Mouse (Mus musculus) brain, adult 2 months (tissue): ENCODE results near the gene Slc36a4.

Source experiments
- DNase-seq: peaks from one replicate; pipeline ENCODE4 v3.0.0; 2011; ENCODE audit warnings: low read depth, low spot score

Gene Slc36a4

DNA sequence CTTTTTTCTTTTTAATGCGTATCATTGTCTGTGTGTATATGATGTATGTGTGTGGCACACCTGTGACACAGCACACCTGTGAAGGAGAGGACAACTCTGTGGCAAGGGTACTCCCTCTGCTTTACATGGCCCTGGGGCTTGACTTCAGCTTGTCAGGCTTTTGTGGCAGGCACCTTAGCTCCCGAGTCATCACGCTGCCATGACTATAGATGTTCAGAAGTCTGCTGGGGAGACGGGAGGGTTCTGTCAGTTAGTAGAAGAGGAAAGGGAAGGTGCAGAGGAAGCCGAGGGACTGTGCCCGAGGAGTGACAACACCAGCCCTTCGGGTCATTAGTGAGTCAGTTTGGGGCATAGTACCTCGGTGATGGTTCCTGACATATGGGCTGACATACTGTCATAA, 13.0 kb downstream of the Slc36a4 start:
- no peak for DNase-seq

DNA sequence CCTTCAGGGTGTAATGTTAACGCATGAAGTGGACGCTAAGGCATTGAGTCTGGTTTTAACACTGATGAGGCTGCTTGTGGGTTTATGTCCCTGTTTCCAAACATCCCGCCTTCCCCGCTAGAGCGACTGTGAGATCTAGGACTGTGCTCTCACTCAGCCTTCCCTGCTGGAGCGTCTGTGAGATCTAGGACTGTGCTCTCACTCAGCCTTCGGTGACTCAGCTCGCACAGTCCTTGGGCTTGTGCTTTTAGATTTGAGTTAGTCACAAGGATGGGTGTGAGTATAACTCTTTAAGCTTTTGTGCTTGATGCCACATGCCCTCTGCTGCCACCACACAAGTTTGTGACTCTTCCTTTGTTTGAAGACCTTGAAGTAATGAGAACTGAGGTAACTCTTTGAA, 17.6 kb downstream of the Slc36a4 start:
- peak; percentile 38 for DNase-seq

DNA sequence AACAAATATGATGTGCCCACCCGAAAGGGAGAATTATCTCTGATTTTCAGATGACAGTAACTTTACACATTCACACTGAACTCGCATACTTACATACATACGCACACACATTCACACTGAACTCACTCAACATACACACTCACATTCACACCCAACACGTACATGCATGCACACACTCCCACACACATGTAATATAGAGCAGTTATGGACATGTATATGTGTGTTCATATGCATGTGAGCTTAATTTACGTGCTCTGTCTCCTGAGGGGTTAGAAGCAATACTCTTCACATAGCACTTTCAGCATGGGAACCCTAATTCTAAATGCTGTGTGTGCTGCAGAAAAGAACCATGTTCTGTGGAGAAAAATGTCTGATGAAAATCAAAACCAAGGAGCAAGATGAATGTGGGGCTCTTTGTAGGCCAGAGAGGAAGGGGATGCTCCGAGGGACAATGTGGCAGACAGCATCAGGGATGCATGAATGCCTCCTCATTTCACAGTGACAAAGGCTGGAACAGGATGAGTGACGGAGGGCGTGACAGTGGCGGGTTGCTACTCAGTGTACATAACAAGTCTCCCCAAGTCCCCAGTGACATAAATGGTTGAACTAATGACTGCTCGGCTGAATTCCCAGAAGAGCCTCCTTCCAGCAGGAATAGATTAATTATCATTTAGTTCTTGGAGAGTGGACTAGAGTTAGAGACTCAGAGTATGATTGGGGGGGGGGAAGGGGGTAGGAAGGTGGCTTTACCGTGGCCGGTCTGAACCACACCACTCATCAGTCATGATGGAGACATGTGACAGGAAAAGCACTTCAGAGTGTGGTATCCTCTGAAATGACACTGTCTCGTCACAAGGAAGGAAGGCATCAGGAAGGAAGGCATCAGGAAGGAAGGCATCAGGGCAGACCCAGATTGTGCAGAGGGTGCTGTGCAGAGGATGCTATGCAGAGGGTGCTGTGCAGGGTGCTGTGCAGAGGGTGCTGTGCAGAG, 22.5 kb downstream of the Slc36a4 start:
- no peak for DNase-seq

DNA sequence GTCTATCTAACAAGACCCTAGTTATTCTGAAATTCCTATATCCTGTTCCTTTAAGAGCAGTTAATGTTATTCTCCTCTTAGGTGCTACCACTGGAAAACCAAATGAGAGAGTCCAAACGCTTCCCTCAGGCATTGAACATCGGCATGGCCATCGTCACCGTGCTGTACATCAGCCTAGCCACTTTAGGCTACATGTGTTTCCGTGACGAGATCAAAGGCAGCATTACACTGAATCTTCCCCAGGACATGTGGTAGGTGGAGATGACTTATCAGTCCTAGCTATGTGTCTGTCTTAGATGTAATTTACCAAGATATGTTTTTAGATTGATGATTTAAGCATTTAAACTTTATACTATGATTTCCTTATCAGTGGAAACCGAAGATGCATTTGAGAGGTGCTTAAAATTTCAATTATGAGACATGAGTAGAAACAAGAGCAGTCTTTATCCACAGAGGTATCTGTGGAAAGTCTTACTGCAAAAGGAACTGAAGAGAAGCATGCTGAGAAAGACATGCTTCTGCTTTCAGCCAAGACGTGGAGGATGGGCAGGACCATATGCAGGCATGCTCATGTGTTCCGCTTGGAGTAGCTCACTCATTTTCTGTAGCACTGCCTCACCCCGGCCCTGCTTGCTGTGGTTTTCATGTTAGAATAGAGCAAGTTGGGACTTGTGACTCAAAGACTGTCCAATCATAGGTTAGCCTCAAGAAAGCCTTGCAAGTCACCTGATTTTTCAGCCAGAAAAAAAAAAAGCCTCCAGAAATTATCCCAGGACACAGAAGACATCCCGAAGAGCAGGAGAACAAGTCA, 24.7 kb downstream of the Slc36a4 start:
- DNase-seq: no peak

DNA sequence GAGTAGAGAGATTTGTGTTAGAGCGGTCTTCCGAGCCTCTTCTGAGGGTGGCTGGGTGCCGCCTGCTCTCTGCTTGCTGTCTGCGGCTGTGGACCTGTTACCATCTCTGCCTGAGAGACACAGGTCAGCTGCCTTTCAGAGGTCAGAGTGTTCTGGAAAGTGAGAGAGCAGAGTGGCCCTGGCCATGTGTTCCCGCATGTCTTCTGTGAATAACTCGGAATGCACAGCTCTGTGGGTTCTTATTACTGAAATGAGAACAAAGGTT, 25.3 kb downstream of the Slc36a4 start:
- DNase-seq: no peak

DNA sequence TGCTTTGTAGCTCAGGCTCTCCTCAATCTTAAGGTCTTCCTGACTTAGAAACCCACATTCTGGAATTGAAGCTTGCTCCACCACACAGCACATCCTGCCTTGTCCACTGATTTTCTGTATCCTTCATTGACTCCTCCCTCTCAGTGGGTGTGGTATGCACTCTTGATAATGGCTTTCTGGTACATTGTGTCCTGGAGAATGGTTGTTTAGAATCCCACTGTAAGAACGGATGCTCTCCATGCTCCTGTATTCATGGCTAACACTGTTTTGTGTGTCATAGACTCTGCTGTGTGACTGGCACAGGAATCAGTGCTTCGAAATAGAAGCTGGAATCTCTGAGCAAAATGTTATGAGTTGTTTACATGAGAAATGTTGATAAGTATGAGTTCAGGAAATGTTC, 28.0 kb downstream of the Slc36a4 start:
- DNase-seq: no peak

DNA sequence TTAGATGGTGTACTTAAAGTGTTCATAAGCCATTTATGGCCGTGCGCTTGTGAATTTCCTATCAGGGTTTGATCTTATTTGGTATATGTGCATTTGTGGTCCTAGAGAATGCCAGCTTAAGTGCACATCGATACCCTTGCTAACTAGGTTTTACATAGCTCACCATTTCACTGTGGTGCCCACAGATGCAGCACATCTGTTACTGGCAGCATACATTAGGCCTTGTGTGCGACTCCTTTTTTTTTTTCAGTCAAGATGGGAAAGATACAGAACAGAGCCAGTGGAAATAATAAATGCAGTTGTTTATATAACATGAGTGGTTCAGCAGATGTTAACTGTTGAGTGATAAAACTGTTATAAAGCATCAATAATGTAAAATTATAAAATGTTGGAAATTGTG, 31.9 kb downstream of the Slc36a4 start:
- no peak for DNase-seq

DNA sequence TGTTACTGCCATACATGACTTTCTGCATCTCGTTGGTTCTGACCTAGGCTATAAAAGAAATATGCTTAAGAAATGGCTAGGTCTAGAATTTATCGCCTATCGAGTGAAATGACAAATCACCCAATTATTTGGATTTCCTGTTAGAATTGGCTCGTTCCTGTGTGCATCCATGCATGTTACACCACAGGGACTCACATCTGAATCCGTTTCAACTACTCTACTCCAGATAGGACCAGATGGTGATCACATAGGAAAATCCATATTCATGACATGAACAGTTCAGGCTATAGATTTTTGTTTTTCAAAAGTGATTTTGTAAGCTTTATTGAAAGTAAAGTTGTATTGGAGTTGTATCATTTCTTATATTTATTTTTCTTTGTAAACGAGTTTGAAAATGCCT, 32.4 kb downstream of the Slc36a4 start:
- DNase-seq: no peak

DNA sequence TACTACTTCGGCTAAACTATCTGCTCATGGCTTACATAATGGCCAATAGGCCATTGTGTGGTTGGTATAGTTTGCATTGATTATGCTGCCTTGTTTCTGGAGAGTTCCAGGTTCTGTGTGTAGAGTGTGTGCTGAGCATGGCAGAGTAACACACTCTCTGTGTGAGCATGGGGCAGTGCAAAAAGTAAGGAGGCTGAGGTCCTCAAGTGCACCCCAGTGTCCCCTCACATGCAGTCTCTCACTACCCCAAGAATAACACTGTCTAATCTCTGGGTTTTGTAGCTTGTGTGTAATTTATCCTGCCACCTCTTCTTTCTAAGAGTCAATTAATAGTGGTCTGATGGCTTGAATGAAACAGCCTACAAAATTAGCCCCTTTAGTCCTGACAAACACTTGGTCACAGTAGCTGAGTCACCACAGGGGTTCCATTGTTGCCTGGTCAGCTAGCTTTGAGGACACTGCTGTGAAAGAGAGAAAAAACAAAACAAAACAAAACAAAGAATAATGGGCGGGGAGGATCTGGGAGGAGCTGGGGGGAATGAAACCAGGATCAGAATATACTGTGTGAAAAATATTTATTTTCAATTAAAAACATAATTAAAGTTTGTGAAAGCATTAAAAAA, 36.6 kb downstream of the Slc36a4 start:
- DNase-seq: peak; percentile 57

DNA sequence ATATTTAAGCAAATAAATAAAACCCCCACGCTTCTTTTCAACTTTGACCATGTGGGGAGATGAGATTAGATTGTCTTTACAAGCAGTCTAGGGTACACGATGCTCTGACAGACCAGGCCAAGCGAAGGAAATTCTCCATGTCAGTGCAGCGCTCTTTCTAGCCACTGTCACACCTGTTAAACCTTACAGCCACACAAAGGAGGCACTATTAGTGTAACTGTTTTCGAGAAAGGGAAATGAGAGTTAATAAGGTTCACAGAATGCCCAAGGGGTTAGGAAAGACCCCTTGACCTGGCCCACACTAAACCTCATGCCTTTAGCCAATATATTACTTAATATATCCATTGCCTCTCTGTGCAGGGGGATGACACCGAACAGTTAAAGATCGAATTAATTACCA, 37.1 kb downstream of the Slc36a4 start:
- DNase-seq: no peak

DNA sequence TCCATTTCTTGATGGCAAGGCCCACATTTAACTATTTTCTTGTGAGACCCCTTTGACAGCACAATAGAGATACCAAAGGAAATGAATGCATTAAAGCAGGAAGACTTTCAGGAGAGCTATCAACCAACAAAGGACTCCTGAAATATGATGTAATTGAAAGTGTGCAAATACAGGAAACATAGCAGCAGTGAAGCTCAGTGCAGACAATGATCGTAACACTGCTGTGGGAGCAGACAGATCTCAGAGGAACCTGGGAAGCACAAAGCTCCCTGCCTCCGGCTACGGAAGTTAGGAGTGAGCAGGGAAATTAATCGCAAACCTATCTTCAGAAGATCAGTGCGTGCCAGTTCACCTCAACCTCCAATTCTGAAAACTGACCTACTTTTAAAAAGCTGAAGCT, 38.8 kb downstream of the Slc36a4 start:
- DNase-seq: peak; percentile 16

DNA sequence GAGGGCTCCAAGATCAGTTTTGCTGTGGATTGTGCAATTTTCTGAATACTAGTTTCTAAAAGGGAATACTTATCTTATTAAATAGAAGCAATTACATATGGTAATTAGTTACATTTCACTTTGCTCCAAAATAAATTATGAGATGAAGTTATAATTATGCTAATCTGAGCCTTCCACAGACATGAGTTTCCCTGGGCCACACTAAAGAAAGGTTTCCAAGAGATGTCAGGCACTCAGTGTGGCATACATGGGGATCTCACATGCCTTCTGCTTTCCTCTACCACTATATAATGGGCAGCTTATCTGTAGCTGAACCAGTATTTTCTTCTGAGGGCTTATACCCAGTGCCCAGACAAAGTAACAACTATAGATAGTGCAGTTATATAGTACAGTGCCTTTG, 49.8 kb downstream of the Slc36a4 start:
- no peak for DNase-seq

DNA sequence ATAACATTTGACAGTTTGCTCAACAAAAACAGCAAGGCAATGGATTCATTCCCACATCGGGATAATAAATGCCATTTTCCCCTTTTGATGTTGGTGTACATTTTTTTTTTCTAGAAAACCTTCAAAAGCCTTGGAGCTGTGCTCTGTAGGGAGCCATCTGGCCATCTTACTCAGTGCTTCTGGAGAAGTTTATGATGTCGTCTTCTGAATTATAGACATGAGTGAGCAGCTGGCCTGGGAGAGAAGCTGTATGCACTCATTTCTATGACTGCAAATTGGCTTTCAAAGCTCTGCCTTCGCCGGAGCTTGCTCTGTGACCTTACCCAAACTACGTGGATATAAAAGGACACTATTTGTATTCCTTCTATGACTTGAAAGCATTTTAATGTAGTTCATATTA, 56.8 kb downstream of the Slc36a4 start:
- DNase-seq: peak; percentile 58

DNA sequence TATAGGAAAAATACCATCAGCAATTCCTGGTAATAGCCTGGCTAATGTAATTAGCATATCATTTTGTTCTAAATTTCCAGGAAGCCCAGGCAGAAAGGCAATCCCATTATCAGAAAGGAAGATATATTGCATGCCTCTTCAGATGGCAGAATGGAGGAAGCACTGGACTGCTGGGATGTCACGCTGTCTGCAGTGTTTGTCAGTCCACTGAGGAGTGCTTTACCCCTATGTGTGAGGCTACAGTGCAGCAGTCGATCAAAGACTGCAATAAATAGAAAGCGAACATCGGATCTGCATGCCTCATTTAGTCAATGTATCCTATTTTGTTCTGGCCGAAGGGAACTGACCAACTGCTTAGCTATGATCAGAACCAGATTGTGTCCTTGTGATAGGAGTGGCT, 57.3 kb downstream of the Slc36a4 start:
- DNase-seq: no peak

DNA sequence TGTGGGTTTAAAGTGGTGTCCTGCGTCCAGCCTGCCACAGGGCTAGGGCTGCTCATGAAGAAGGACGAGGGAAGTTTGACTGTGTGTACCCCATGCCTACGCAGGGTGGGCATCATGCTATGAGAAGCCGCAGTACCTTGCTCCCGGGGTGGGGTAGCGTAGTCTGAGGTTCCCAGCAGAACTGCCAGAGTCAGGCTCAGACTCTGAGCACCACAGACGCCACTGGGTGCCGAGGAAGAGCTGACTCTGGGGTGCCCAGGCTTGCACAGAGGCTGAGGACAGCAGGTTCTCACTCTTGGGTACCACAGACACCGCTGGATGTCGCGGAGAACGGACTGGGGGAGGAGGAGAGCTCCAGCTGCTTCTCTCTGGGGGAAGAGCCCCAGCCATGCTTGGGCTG, 63.2 kb downstream of the Slc36a4 start:
- DNase-seq: no peak

DNA sequence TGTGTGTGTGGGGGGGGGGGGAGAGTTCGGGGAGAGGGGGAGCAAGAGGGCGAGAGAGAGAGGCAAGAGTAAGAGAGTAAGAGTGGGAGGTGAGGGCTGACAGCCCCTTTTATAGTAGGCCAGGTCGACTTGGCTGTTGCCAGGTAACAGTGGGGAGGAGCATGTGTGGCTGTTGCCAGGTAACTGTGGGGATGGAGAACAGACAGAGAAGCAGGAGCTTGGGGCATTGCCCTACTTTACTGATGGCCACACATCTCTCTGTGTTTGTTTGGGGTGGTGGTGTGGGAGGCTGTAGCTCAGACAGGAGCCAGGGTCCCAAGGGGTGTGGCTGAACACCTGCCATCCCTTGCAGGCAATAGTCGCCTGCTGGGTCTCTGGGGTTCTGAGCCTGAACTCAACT, 63.9 kb downstream of the Slc36a4 start:
- peak; percentile 56 for DNase-seq

DNA sequence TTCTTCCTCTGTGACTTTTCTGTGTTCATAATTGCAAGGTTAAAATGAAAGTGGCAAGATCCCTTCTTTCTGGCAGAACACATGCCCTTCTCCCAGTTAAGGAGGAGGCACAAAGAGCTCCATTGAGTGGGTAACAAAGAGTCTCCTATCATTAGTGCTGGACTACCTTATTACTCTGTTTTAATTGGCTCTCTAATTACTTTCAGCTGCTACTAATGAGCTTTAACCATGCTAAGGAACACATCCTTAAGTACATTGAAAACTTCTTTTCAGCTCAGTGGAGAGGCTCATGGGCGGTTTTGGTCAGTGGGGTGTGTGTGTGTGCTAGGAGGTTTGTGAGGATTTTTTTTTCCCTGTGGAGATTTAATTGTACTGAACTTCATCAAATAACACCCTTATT, 65.4 kb downstream of the Slc36a4 start:
- DNase-seq: peak; percentile 19

DNA sequence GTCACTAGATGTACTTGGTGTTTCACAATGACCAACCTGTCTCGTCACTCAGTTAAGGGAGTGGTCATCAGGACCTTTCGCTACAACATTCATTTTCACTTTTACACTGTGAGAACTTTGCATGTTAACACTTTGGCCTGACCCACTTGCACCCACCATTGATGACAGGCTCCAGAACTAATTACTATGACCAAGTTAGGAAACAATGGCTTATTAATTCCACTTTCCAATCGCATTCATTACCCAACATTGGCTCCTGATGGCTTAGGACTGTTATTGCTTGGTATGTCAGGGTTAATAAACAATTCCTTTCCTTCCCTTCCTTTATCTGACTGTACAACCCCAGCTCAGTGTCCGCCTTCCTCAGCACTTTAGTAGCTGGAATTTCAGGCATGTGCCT, 72.4 kb downstream of the Slc36a4 start:
- DNase-seq: no peak

DNA sequence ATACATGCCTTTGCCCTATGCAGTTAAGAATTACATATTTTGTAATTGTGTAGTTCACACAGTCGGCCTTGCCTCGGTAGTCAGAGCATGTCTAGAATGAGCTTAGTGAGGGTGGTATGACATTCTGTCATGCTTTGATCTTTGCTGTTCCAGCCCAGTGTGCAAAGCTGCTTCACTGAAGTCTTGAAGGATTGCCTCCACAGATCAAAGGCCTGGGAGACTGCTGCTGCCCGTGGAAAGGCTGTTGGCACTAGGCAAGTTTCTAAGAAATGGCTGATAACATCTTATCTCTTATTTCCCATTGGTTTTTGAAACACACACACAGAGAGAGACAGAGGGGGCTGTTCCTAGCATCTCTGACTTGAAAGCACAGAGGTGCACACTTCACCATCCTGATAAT, 76.7 kb downstream of the Slc36a4 start:
- DNase-seq: no peak

DNA sequence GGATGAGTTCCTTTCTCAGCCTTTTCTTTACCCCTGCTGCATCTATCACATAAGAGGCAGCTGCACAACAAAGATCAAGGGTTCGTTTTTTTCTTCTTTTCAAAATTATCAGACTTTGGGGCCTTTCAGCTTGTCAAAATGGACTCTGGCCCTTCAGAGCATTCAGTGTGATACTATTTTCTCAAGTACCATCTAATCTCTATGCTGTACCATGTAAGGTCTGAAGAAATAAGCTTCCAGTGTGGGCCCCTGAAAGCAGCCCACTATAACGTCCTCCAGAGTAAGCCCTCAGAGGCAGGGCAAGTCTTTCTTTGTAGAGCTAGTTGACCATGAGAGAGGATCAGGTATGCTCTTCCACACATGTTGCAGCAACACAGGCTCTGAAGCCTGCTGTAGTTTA, 77.1 kb downstream of the Slc36a4 start:
- DNase-seq: no peak

DNA sequence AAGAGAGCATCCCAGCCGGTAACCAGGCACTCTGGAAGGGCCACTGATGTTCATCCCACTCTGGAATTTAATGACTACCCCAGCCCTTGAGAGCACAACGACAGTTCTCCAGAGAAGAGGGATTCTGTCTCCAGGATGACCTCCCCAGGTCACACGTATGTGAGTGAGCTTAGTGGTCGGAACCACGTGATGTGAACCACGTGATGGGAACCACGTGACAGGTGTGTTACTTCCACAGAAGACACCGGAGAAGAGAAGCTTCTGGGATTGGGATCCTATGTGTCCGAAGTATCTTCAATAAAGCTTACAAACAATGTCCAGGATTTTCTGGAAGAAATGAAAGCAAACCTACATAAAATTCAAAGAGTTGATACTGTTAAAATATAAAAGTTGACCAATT, 82.5 kb downstream of the Slc36a4 start:
- DNase-seq: no peak
